Mouse (Mus musculus): Measurements from ENCODE around the gene Smg9. TPM values are rescaled to one million over a fixed set of nuclear protein-coding genes. Genes with fewer than 3 reads are reported as not detected.
A peak's percentile ranks its signal among the peaks of the same experiment; 100 is the strongest.
"Not testable (repeated sequence)": the region's sequence is repeated elsewhere in the genome, so short reads cannot be mapped to it uniquely, and the experiment has no call there.

Smg9 gene
- polyA plus RNA-seq, 1 experiment from 2014 or later = 20.6 TPM

GRCm38 (mm10) chr7:24400082-24400452 lies 648 bp downstream of the Smg9 start:
- H3K4me1 ChIP-seq (replicated peaks; ENCODE audit: insufficient read depth, low read length) = 0 out of 2 replicates have a peak, but pooled peaks cover 2% of the 10 kb centered on the region
- peak overlapping the region; percentile 75; the same call in 1 of the 2 replicates for H3K9ac ChIP-seq (ENCODE audit: low read depth, low read length)
- H3K36me3 ChIP-seq (ENCODE audit: insufficient read depth, low read length) = no peaks in the 10 kb centered on the region
- no peaks in the 10 kb centered on the region for H3K9me3 ChIP-seq (replicated peaks; ENCODE audit: low read length)
- ATAC-seq (replicated peaks; ENCODE audit: low FRiP score, low read depth) = no peak
- 13% methylated on average over 3 of the region's 3 CpGs for WGBS
- H3K27me3 ChIP-seq (ENCODE audit: insufficient read depth, low read length) = no peaks in the 10 kb centered on the region
- H3K4me2 ChIP-seq (ENCODE audit: low read length) = peak overlapping the region; percentile 70
- no peak for DNase-seq (ENCODE audit: low spot score)
- TF ChIP-seq CTCF (IDR thresholded peaks at IDR 0.05; ENCODE audit: low read depth) = no peak
- H3K27ac ChIP-seq = peak overlapping the region; percentile 97
- H3K4me3 ChIP-seq (replicated peaks; ENCODE audit: low read depth, low read length) = peak overlapping the region; percentile 61

- H3K4me1 ChIP-seq (replicated peaks; ENCODE audit: insufficient read depth, low read length); H3K36me3 ChIP-seq (ENCODE audit: insufficient read depth, low read length); H3K9me3 ChIP-seq (replicated peaks; ENCODE audit: low read length); H3K4me3 ChIP-seq (replicated peaks; ENCODE audit: low read depth, low read length); DNase-seq (ENCODE audit: low spot score); H3K27ac ChIP-seq; H3K9ac ChIP-seq (ENCODE audit: low read depth, low read length); ATAC-seq (replicated peaks; ENCODE audit: low FRiP score, low read depth); H3K27me3 ChIP-seq (ENCODE audit: insufficient read depth, low read length): not testable (repeated sequence)
- H3K4me2 ChIP-seq (ENCODE audit: low read length) = peak overlapping the region; percentile 70
- WGBS = 87% methylated on average over 4 of the region's 4 CpGs
Measured at GRCm38 (mm10) chr7:24400489-24400888, 1.1 kb downstream of the Smg9 start.

- Histone ChIP-seq H3K27me3 (ENCODE audit: insufficient read depth, low read length) (no peaks in the 10 kb centered on the region), H3K4me2 (ENCODE audit: low read length) (no peak overlapping the region), H3K36me3 (ENCODE audit: insufficient read depth, low read length) (peaks cover 8% of the 10 kb centered on the region), H3K4me1 (replicated peaks; ENCODE audit: insufficient read depth, low read length) (0 out of 2 replicates have a peak, but pooled peaks cover 2% of the 10 kb centered on the region), H3K27ac (no peak overlapping the region), H3K9me3 (replicated peaks; ENCODE audit: low read length) (no peaks in the 10 kb centered on the region), H3K4me3 (replicated peaks; ENCODE audit: low read depth, low read length) (no peak overlapping the region), H3K9ac (ENCODE audit: low read depth, low read length) (no peak overlapping the region)
- DNase-seq (ENCODE audit: low spot score) = no peak
- peak; percentile 54 for TF ChIP-seq CTCF (IDR thresholded peaks at IDR 0.05; ENCODE audit: low read depth)
- WGBS = 98% methylated on average over 9 of the region's 9 CpGs
- no peak for ATAC-seq (replicated peaks; ENCODE audit: low FRiP score, low read depth)
Measured at GRCm38 (mm10) chr7:24402851-24403250, 3.4 kb downstream of the Smg9 start.

GRCm38 (mm10) chr7:24405649-24406048 lies 6.2 kb downstream of the Smg9 start:
- no peaks in the 10 kb centered on the region for H3K27me3 ChIP-seq (ENCODE audit: insufficient read depth, low read length)
- H3K27ac ChIP-seq = no peak overlapping the region
- no peak overlapping the region for H3K4me2 ChIP-seq (ENCODE audit: low read length)
- H3K9me3 ChIP-seq (replicated peaks; ENCODE audit: low read length) = no peaks in the 10 kb centered on the region
- WGBS = 90% methylated on average over 13 of the region's 13 CpGs
- no peak for TF ChIP-seq CTCF (IDR thresholded peaks at IDR 0.05; ENCODE audit: low read depth)
- DNase-seq (ENCODE audit: low spot score) (no peak), ATAC-seq (replicated peaks; ENCODE audit: low FRiP score, low read depth) (no peak)
- no peaks in the 10 kb centered on the region; the same call in 1 of the 2 replicates for H3K4me1 ChIP-seq (replicated peaks; ENCODE audit: insufficient read depth, low read length)
- peaks cover 8% of the 10 kb centered on the region for H3K36me3 ChIP-seq (ENCODE audit: insufficient read depth, low read length)
- no peak overlapping the region for H3K9ac ChIP-seq (ENCODE audit: low read depth, low read length)
- H3K4me3 ChIP-seq (replicated peaks; ENCODE audit: low read depth, low read length) = no peak overlapping the region

- peak; percentile 86 for TF ChIP-seq CTCF (IDR thresholded peaks at IDR 0.05; ENCODE audit: low read depth)
- H3K9me3 ChIP-seq (replicated peaks; ENCODE audit: low read length) = no peaks in the 10 kb centered on the region
- H3K36me3 ChIP-seq (ENCODE audit: insufficient read depth, low read length) = peaks cover 8% of the 10 kb centered on the region
- peak; percentile 93 for DNase-seq (ENCODE audit: low spot score)
- no peak overlapping the region for H3K4me3 ChIP-seq (replicated peaks; ENCODE audit: low read depth, low read length)
- H3K27me3 ChIP-seq (ENCODE audit: insufficient read depth, low read length) = no peaks in the 10 kb centered on the region
- H3K4me2 ChIP-seq (ENCODE audit: low read length) = no peak overlapping the region
- no peak overlapping the region for H3K9ac ChIP-seq (ENCODE audit: low read depth, low read length)
- WGBS = 43% methylated on average over 5 of the region's 5 CpGs
- no peaks in the 10 kb centered on the region; the same call in 1 of the 2 replicates for H3K4me1 ChIP-seq (replicated peaks; ENCODE audit: insufficient read depth, low read length)
- no peak overlapping the region; the same call in 1 of the 2 replicates for H3K27ac ChIP-seq
- peak; percentile 72 for ATAC-seq (replicated peaks; ENCODE audit: low FRiP score, low read depth)
Measured at GRCm38 (mm10) chr7:24406528-24407344, 7.3 kb downstream of the Smg9 start.

- no peak overlapping the region for H3K4me2 ChIP-seq (ENCODE audit: low read length)
- H3K4me1 ChIP-seq (replicated peaks; ENCODE audit: insufficient read depth, low read length) = no peaks in the 10 kb centered on the region; the same call in 1 of the 2 replicates
- peaks cover 8% of the 10 kb centered on the region for H3K36me3 ChIP-seq (ENCODE audit: insufficient read depth, low read length)
- H3K9me3 ChIP-seq (replicated peaks; ENCODE audit: low read length) = no peaks in the 10 kb centered on the region
- WGBS = 74% methylated on average over 9 of the region's 9 CpGs
- TF ChIP-seq CTCF (IDR thresholded peaks at IDR 0.05; ENCODE audit: low read depth) = no peak
- no peaks in the 10 kb centered on the region for H3K27me3 ChIP-seq (ENCODE audit: insufficient read depth, low read length)
- H3K9ac ChIP-seq (ENCODE audit: low read depth, low read length) = no peak overlapping the region
- no peak overlapping the region for H3K4me3 ChIP-seq (replicated peaks; ENCODE audit: low read depth, low read length)
- DNase-seq (ENCODE audit: low spot score) = no peak
- H3K27ac ChIP-seq = no peak overlapping the region
- ATAC-seq (replicated peaks; ENCODE audit: low FRiP score, low read depth) = no peak
Measured at GRCm38 (mm10) chr7:24408186-24408585, 8.8 kb downstream of the Smg9 start.

Data from kidney, postnatal 0 days (tissue).